Mouse (Mus musculus) macrophage (primary cell): ENCODE data around the gene Lbhd2. TPM values are rescaled to one million over a fixed set of nuclear protein-coding genes. Genes with fewer than 3 reads are reported as not detected.
A peak's percentile ranks its signal among the peaks of the same experiment; 100 is the strongest.

Experiments
- H3K27ac ChIP-seq: fragments of 350-480 bp; formaldehyde crosslinking; 2 replicates; pipeline ENCODE4 v1.9.0; 2021
- H3K36me3 ChIP-seq: fragments of 350-480 bp; formaldehyde crosslinking; 2 replicates; pipeline ENCODE4 v1.9.0; 2021; ENCODE audit errors: inconsistent target
- H3K4me3 ChIP-seq: fragments of 350-480 bp; formaldehyde crosslinking; 2 replicates; pipeline ENCODE4 v1.9.0; 2021; ENCODE audit errors: inconsistent target
- H3K79me2 ChIP-seq: fragments of 350-480 bp; formaldehyde crosslinking; 2 replicates; pipeline ENCODE4 v1.9.0; 2021; ENCODE audit errors: inconsistent target
- WGBS: methylation state at CpG from one replicate; pipeline ENCODE4 v1.1.7; 2026; ENCODE audit warnings: inconsistent platforms; ENCODE audit not compliant: missing documents; 5-methylcytosine and 5-hydroxymethylcytosine counted together
- polyA plus RNA-seq: library from polyadenylated mRNA; stranded (reverse); fragments of 250-400 nt; gene quantifications from 3 replicates; pipeline ENCODE4 v1.2.4, GENCODE M21; 2018; ENCODE audit warnings: inconsistent platforms
- total RNA-seq, 78 experiments: library from RNA; depleted of rRNA; stranded (reverse); fragments of 250-400 nt; gene quantifications; 1 replicate in 9 of 78; 2 replicates in 24 of 78; 3 replicates in 43 of 78; 4 replicates in 2 of 78; pipeline ENCODE4 v1.2.4; 2018; ENCODE audit warnings: inconsistent platforms in 56 of 78

Lbhd2 gene
- not detected for total RNA-seq (2018; cell fraction: chromatin; rRNA removed)
- not detected for total RNA-seq (2018; cell fraction: cytosol; rRNA removed)
- total RNA-seq (2018; cell fraction: nucleus; rRNA removed) = not detected
- polyA plus RNA-seq = not detected in 3 replicates

- no peaks in the 10 kb centered on the region for H3K79me2 ChIP-seq
- no peak within 1 kb of the TSS for H3K4me3 ChIP-seq
- 5% methylated on average over 20 of the region's 24 CpGs for WGBS
- no peaks in the 10 kb centered on the region for H3K36me3 ChIP-seq
- no peak within 1 kb of the TSS for H3K27ac ChIP-seq
Observed at GRCm38 (mm10) chr12:111406622-111407021, at the start of gene Lbhd2. Lbhd2 (plus strand) TSS chr12:111406809.

- Histone ChIP-seq H3K79me2 (peaks cover 100% of the 10 kb centered on the region), H3K4me3 (no peak overlapping the region), H3K27ac (no peak overlapping the region), H3K36me3 (no peaks in the 10 kb centered on the region)
- 96% methylated on average over 16 of the region's 16 CpGs for WGBS
Observed at GRCm38 (mm10) chr12:111360671-111361070, 45.9 kb upstream of the Lbhd2 start.

- Histone ChIP-seq H3K4me3 (no peak overlapping the region), H3K79me2 (peaks cover 100% of the 10 kb centered on the region), H3K36me3 (no peaks in the 10 kb centered on the region), H3K27ac (no peak overlapping the region)
- 82% methylated on average over 14 of the region's 14 CpGs for WGBS
Observed at GRCm38 (mm10) chr12:111361319-111362098, 45.1 kb upstream of the Lbhd2 start.

- H3K36me3 ChIP-seq = no peaks in the 10 kb centered on the region
- H3K79me2 ChIP-seq = peaks cover 100% of the 10 kb centered on the region
- H3K4me3 ChIP-seq = no peak overlapping the region
- WGBS = 92% methylated on average over 3 of the region's 3 CpGs
- no peak overlapping the region for H3K27ac ChIP-seq
Observed at GRCm38 (mm10) chr12:111364234-111364633, 42.4 kb upstream of the Lbhd2 start.

- no peaks in the 10 kb centered on the region for H3K36me3 ChIP-seq
- 85% methylated on average over 7 of the region's 7 CpGs for WGBS
- H3K79me2 ChIP-seq = peaks cover 100% of the 10 kb centered on the region
- no peak overlapping the region for H3K27ac ChIP-seq
- no peak overlapping the region for H3K4me3 ChIP-seq
Observed at GRCm38 (mm10) chr12:111367065-111367464, 39.5 kb upstream of the Lbhd2 start.

GRCm38 (mm10) chr12:111370249-111370648, 36.4 kb upstream of the Lbhd2 start:
- WGBS = 67% methylated on average over 4 of the region's 4 CpGs
- Histone ChIP-seq H3K27ac (no peak overlapping the region), H3K4me3 (no peak overlapping the region), H3K79me2 (peaks cover 100% of the 10 kb centered on the region), H3K36me3 (no peaks in the 10 kb centered on the region)

GRCm38 (mm10) chr12:111371905-111372304, 34.7 kb upstream of the Lbhd2 start:
- H3K4me3 ChIP-seq = no peak overlapping the region
- H3K36me3 ChIP-seq = no peaks in the 10 kb centered on the region
- WGBS = 93% methylated on average over 7 of the region's 7 CpGs
- peaks cover 100% of the 10 kb centered on the region for H3K79me2 ChIP-seq
- no peak overlapping the region for H3K27ac ChIP-seq

- WGBS = 95% methylated on average over 6 of the region's 6 CpGs
Observed at GRCm38 (mm10) chr12:111373411-111373810, 33.2 kb upstream of the Lbhd2 start.

GRCm38 (mm10) chr12:111374727-111375126, 31.9 kb upstream of the Lbhd2 start:
- H3K36me3 ChIP-seq = no peaks in the 10 kb centered on the region

More at GRCm38 (mm10) chr12:111373411-111373810, 33.2 kb upstream of the Lbhd2 start:
- no peak overlapping the region for H3K27ac ChIP-seq
- peaks cover 85% of the 10 kb centered on the region for H3K79me2 ChIP-seq
- H3K4me3 ChIP-seq = no peak overlapping the region
- no peaks in the 10 kb centered on the region for H3K36me3 ChIP-seq

GRCm38 (mm10) chr12:111375559-111375958, 31.1 kb upstream of the Lbhd2 start:
- Histone ChIP-seq H3K27ac (no peak overlapping the region), H3K4me3 (peak overlapping the region; percentile 70), H3K79me2 (peaks cover 63% of the 10 kb centered on the region), H3K36me3 (no peaks in the 10 kb centered on the region)
- WGBS = 75% methylated on average over 12 of the region's 12 CpGs

More at GRCm38 (mm10) chr12:111374727-111375126, 31.9 kb upstream of the Lbhd2 start:
- Histone ChIP-seq H3K79me2 (peaks cover 71% of the 10 kb centered on the region), H3K4me3 (no peak overlapping the region), H3K27ac (no peak overlapping the region)
- 94% methylated on average over 10 of the region's 10 CpGs for WGBS

- Histone ChIP-seq H3K27ac (0 out of 2 replicates have a peak overlapping the region, but pooled peaks have one; percentile 10), H3K79me2 (peaks cover 58% of the 10 kb centered on the region), H3K36me3 (no peaks in the 10 kb centered on the region), H3K4me3 (peak overlapping the region; percentile 70)
- 11% methylated on average over 6 of the region's 6 CpGs for WGBS
Observed at GRCm38 (mm10) chr12:111376053-111376452, 30.6 kb upstream of the Lbhd2 start.

GRCm38 (mm10) chr12:111376826-111377331, 29.7 kb upstream of the Lbhd2 start:
- Histone ChIP-seq H3K79me2 (peaks cover 50% of the 10 kb centered on the region), H3K4me3 (peak overlapping the region; percentile 70), H3K27ac (peak overlapping the region; percentile 10; the same call in 1 of the 2 replicates), H3K36me3 (no peaks in the 10 kb centered on the region)
- under 1% methylated on average over 49 of the region's 49 CpGs for WGBS

- H3K27ac ChIP-seq = peak within 1 kb of the TSS; percentile 48
- WGBS = under 1% methylated on average over 76 of the region's 94 CpGs
- H3K36me3 ChIP-seq = no peaks in the 10 kb centered on the region
- peak within 1 kb of the TSS; percentile 70 for H3K4me3 ChIP-seq
- peaks cover 44% of the 10 kb centered on the region for H3K79me2 ChIP-seq
Observed at GRCm38 (mm10) chr12:111377376-111377973, 29.1 kb upstream of the Lbhd2 start, which contains the start of gene Cdc42bpb. Cdc42bpb (minus strand) TSS chr12:111377718.

GRCm38 (mm10) chr12:111377986-111378490, 28.6 kb upstream of the Lbhd2 start:
- Histone ChIP-seq H3K36me3 (no peaks in the 10 kb centered on the region), H3K79me2 (peaks cover 38% of the 10 kb centered on the region), H3K27ac (peak overlapping the region; percentile 48), H3K4me3 (peak overlapping the region; percentile 68)
- whole genome bisulfite sequencing = 1% methylated on average over 32 of the region's 32 CpGs
